Mouse (Mus musculus) spleen, postnatal 14 days (tissue): Measurements from ENCODE around the gene Itgb2.

Experiments
- DNase-seq, 2 experiments: peaks; one replicate each; pipeline ENCODE4 v3.0.0; 2021 to 2022; ENCODE audit warnings: low spot score in 2 of 2

Itgb2 gene

DNA sequence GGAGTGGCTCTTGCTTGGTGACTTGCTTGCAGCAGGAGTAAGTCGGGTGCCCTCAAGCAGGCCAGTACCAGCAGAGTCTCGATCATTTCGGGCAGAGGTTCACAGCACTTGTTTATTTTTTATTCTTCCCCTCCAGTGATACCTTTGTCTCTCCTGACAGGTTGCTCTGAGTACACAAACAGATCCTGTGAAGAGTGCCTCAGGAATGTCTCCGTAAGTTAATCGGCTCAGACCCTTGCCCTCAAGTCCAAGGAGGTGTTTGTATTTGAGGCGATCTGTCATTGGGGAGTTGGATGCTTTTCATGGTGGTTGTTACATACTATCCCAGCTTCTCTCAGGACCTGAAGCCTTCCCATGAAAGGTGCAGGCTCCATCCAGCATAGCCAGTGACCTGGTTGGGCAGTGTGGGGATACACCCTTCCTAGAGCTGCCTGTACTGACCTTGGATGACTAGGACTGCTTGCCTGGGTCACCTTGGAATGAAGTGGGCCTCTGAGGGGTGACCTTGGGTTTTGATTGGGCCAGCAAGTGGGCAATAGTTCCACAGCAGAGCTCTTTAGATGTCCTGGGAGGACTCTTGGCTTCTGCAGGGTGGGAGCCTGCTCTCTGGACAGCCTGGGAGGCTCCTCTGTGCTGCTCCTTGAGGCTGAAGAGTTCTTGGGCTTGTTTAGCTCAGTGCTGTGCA is 57.2 kb downstream of the Itgb2 start:
- no peak for DNase-seq

DNA sequence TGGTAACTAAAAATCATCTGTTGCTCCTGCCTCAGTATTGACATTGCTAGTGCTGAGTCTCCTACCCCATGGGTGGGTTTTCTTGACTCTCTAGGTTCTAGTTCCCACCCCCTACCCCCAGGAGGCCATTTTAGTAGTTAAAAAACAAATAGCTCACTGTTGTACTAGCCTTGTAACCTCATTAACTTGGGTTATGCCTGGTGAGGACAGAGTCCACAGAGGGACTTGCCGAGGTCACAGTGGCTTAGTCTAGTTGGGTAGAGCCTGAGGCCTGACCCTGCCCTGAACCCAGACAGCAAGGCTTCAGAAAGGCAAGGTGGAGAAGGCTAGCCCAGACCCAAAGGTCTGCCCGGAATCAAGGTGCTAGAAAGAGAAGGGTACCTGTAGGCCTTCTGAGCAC is 58.0 kb downstream of the Itgb2 start:
- no peak for DNase-seq

DNA sequence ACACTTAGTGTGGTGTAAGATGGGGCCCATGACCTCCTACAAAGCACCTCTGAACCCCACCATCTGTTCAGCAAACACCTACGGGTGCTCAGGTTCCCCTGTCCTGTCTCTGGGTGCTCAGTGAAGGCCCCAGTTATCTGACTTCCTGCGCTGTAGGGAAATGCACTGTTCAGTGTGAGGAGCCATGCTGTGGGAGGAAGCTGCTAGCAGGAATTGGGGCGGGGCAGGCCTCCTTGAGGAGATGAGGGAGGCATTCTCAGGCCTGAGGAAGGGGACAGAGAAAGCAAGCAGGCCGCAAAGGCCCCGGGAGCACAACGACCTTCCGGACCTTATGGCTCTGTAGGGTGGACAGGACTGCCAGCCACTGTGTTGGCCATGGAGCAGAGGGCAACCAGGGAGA is 59.1 kb downstream of the Itgb2 start:
- no peak for DNase-seq

DNA sequence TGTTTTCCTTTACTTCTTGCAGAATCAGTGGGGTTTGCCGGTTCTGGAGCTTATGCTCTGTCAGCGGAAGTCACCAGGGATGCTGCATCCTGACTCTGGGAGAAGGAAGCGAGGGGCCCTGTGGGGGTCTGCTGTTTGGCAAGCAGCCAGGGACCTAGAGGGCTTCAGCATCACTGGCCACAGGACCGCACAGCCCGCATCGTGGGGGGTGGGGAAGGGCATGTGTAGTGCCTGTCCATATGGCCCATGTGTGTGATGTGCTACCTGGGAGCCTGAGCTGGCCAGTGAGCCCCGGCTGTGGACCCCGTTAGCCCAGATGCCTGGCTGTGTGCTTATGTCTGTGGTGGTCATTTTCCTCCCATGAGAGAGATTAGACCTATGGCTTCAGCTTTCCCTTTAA is 59.7 kb downstream of the Itgb2 start:
- DNase-seq: no peak

DNA sequence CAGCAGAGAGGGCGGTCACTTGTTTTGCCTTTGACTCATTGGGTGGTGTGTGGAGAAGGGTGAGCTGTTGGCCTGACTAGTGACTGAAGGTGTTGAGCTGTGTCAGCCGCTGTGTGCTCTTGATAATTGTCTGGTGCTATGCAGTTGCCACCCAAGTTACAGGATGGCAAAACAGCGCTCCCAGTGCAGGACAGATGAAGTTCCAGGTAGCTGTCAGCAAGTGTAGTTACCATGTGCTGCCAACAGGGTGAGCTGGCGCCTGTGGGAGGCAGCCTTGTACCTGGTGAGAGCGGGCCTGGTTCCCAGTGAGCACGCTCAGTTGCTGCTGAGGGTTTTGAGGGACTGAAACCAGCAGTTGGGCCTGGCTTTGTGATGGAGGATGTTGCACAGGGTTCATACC is 60.8 kb downstream of the Itgb2 start:
- peak; percentile 54 to 61 for DNase-seq

DNA sequence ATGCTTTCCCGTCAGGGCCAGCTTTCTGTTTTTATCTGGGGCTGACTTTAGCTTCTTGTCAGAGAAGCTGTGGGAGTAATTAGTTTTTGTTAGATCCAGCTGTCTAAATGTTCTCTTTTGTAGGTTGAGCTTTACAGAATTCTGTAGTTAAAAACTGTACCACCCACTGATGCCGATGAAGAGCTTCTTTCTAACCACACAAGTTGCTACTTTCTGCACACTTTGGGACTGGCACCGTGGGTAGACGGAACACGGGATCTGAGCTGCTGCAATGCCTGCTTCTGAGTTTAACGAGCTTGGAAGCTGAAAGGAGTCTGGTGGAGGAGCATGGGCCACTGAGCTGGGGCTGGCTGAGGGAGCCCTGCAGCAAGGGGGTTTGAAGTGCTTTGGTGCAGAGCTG is 61.5 kb downstream of the Itgb2 start:
- no peak for DNase-seq

DNA sequence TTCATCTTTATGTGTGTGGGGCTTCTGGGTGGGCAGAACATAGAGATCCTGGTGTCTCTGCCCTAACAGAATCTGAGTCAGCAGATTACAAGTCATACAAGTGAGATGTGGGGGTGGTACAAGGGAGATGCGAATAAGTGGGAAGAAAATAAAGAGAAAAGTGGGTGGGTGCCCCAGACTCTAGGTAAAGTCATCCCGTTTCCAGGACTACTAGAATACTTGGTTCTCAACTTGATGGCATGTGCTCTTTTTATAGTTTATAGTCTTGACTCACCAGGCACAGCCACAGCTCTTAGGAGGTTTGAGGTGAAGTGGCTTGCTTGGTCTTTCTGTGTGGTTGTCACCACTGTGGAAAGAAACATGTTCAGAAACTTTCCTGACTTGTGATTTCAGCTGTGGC is 66.0 kb downstream of the Itgb2 start:
- no peak for DNase-seq

DNA sequence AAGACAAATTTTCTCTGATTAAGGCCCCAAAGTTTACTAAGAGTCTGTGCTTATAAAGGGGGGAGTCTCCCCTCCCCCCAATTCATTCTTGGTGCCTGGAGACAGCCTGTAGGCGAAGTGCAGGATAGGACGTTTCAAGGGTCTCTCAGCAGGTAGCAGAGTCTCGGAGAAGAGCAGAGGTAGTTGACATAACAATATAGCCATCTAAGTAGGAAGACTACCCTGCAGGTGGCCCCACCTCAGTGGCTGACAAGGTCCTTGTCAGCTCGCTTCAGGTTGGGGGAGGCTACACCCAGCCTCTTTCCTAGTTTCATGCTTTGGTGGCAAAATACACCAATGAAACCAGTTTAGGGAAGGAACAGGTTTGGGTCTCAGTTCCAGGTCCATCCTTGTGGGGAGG is 73.0 kb downstream of the Itgb2 start:
- no peak for DNase-seq

DNA sequence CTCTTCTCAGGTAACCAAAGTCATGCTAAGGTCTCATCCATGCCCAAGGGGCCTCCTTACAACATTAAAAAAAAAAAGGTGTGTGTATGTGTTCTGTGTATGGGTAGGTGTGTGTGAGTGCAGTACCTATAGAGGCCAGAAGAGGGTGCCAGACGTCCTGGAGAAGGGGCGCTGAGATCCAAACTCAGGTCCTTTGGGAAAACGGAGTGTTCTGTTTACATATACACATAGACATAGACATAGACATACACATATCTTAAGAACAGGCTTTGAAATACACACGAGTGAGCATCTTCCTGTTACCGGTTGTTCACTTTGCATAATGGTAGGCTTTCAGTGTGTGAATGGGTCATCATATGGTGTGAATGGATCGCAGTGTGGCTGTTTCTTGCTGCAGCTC is 74.1 kb downstream of the Itgb2 start:
- no peak for DNase-seq

DNA sequence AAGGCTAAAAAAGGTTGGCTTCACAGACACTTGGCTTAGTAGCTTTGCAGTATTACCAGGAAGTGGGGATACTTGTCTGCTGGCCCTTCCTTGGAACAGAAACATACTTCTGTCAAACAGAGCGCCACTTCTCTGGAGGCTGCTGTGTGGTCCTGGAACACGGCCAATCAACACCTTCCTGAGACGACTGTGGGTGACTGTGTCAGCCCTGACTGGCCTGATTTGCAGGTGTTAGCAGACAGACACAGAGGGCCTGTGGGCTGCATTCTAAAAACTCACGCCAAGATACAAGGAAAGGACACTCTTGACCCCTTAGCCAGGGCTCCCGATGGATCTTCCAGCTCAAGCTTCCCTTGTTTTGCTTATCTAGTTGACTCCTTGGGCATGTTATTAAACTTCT is 74.9 kb downstream of the Itgb2 start:
- DNase-seq: no peak

DNA sequence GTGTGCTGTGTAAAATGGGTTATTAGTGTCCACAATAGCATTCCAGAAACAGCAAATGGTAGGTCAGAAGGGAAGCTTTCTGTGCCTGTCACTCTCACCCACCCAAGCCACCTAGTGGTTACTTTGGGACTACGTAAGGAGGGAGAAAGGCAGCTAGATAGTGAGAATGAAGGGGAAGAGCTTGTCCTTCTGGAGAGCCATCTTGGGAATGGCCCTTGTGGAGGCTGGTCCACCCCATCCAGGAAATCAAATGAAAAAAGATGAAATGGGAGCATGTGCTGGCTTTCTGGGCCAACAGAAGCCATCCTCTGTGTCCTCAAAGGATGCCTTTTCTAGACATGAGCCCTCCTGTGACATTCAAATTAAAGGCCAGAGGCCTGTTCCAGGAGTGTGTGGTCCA is 75.3 kb downstream of the Itgb2 start:
- no peak for DNase-seq

DNA sequence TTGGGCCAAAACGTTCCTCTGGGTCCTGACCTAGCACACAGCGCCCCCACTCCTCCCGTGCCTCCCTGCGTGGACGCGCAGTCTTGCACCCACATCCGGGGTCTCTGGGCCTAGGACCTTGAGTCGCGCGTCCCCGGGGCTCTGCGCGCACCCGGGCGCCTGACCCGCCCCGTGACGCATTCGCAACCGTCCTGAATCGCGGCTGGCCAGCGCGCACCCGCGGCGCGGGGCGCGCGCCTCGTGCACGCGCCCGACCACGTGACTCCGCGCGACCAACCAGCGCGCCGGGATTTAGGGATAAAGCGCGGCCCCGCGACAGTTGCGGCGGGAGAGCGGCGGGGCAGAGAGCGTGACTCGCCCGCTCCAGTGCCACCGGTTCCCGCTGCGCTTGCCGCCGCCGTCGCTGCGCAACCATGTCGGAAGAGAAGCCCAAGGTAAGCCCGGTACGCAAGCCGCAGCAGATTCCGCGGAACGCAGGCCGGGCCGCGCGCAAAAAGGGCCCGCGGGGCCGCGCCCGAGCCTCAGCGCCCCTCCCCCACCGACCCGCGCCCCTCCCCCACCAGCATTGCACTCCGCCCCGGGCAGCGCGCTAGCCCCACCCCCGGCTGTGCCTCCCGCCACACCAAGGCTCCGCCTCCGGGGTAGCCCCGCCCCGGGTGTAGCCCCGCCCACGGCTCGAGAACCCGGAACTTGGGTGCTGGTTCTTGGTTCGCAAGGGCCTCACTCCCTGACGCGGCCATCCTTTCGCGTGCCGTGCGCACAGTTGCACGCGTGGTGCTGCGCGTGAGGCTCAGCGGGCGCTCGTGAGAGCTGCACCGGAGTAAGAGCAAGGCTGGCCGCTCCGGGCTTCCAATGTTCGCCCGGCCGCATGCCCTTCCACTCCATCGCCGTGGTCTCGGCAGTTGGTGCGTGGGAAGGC is 76.1 kb downstream of the Itgb2 start, which contains the start of the genes Sumo3 and Gm49325:
Sumo3 (plus strand) TSS at position 190 of the 919 bp plus-strand sequence.
Gm49325 (plus strand) TSS at position 290 of the 919 bp plus-strand sequence.
- peak; percentile 99 to 100 for DNase-seq

DNA sequence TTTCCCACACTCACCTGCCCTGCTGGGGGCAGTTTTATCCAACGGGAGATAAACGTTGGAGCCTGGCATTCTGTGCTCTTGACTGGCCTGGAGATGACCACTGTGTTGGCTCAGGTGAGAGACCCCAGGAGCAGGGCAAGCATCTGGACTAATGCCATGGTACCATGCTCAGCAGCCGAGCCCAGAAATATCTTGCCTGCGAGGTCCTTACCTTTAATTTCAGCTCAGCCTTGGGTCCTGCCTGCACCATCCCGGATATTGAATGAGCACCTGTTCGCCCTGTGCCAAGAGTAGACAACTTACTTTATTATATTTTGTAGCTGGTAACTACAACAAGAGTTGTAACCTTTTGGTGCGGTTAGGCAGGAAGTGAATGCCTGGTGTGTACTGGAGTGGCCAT is 76.8 kb downstream of the Itgb2 start:
- no peak for DNase-seq

DNA sequence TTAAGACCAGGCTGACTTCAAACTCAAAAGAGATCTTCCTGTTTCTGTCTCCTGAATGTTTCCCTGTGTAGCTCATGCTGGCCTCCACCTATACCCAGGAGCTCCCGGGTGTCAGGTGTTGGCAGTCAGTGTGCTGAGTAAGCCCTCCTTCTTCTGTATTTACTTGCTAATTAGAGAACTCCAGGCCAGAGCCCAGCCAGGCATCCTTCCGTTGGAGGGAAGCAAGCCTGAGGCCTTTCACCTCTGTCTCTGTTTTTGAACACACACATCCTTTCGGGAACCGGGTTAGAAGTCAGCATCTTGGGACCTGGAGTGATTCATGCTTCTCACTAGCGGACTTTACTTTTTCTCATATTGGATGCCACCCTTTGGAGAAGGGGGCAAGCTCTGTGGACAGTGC is 77.4 kb downstream of the Itgb2 start:
- no peak for DNase-seq

DNA sequence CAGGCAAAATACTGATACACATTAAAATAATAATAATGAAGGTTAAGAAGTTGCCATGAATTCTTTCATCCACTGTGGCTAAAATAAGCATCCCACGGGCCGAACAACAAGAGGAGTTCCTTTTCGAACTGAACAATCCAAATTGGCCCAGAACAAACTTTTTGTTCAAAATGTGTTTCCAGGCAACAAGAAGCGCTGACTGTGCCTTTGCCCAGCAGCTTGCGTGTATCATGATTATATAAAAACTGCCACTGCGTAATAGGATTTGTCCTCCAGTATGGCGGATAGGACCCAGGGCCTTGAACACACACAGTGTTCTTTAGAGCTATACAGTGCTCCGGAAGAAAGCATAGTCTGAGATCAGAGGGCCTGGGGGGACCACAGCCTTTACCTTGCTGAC is 78.5 kb downstream of the Itgb2 start:
- no peak for DNase-seq

DNA sequence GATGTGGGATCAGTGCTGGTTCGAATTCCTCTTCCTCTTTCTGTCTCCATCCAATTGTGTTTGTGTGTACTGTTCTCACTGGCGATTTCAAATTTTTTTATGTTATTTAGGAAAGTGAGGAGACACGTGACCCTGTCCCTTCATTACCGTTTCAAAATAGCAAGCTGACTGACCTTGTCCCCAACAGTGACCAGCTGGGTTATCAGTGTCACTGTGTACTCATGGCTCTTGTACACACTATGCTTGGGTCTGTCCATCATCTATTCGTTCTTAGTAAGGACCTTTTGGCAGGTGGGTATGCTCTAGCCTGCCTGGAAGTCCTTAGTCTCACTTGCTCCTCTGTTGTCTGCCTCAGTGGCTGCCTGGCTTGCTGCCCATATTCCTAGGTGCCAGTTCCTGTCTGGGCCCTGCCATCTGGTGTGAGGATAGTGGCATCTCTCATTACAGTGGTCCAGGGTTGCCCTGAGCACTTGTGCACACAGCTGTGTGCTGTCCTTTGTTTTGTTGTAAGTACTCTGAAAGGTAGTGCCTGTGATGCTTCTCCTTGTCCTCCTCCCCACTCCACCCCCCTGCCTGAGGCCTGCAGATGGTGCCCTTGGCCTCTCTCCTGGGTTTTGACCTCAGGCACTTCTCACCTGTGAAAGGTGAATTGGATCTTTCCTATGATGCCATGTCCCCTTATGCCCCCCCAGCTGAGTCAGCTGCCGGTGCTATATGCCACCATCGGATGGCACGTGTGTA is 80.3 kb downstream of the Itgb2 start:
- DNase-seq: no peak

DNA sequence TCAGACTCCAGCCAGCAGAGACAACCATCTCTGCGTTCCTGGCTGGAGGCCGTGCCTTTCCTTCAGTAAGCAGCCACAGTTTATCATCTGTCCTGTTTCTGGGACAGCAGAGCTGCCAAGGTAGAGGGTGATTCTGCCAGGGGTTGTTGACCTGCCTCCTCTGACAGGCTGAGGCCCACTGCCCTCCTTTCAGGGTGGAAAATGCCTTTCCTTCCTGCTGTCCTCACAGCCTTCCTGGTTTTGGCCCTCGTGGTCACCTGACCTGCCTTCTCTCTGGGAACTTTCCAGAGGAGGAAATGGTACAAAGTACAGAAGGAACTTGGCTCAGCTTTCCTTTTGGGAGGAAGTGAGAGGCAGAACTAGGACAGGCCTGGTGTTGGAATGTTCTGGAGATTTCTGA is 83.4 kb downstream of the Itgb2 start:
- no peak for DNase-seq
